In genomic region chr6:124585761-124586160, GRCm38 (mm10) we compare ENCODE assay signal across 20 mouse cellular contexts. TPM values are rescaled to one million over a fixed set of nuclear protein-coding genes. Genes with fewer than 3 reads are reported as not detected.
DNase-seq lines count a peak whose midpoint lies in the region; ATAC-seq lines count a peak whose summit lies in the region.
"Had no signal": no experiment of that assay in that cellular context is flagged by ENCODE, and none has a peak within 500 bp of the region (broad histone marks: within the 10 kb centered on the region; RNA-seq: fewer than 3 reads in every experiment).

No protein-coding gene starts in this region.

- H3K4me2 ChIP-seq in heart, embryonic 12.5 days: no peak overlapping the region
- H3K4me2 ChIP-seq: kidney, embryonic 15.5 days; limb, embryonic 12.5 days; midbrain, embryonic 13.5 days had no signal

- H3K4me3 ChIP-seq in heart, embryonic 12.5 days: no peak overlapping the region
- H3K4me3 ChIP-seq: hindbrain, embryonic 10.5 days; kidney, embryonic 15.5 days; left cerebral cortex, adult 2 months; limb, embryonic 12.5 days; midbrain, embryonic 13.5 days had no signal

- H3K9me3 ChIP-seq in heart, embryonic 12.5 days (replicated peaks): no peaks in the 10 kb centered on the region
- H3K9me3 ChIP-seq: hindbrain, embryonic 10.5 days; kidney, embryonic 15.5 days; limb, embryonic 12.5 days; midbrain, embryonic 13.5 days had no signal

- intact Hi-C loops in heart, postnatal 36 days (cut with DNase I): no loop called here

- H3K4me1 ChIP-seq in heart, embryonic 12.5 days (replicated peaks): no peaks in the 10 kb centered on the region
- H3K4me1 ChIP-seq: hindbrain, embryonic 10.5 days; kidney, embryonic 15.5 days; limb, embryonic 12.5 days; midbrain, embryonic 13.5 days had no signal

- WGBS in heart, embryonic 12.5 days: 86% methylated on average over 3 of the region's 3 CpGs

- no peaks in the 10 kb centered on the region for H3K27me3 ChIP-seq in heart, embryonic 12.5 days (replicated peaks)
- H3K27me3 ChIP-seq: kidney, embryonic 15.5 days; limb, embryonic 12.5 days; midbrain, embryonic 13.5 days had no signal

- peak; percentile 6 for DNase-seq in heart, adult 8-10 months (ENCODE audit: low spot score)
- peak; percentile 53 to 69 for DNase-seq in adrenal gland, adult 18-20 months (ENCODE audit: low spot score in 2 of 2)
- DNase-seq in gastrocnemius, adult 8-10 months (ENCODE audit: low spot score in 2 of 2): peak; percentile 12 to 22
- peak; percentile 17 to 28 for DNase-seq in heart, postnatal 36 days
- no peak for DNase-seq in cerebellum, postnatal 36 days
- no peak for DNase-seq in thymus, postnatal 25 days
- no peak for DNase-seq in spleen, adult 12 weeks (ENCODE audit: low spot score)
- DNase-seq: lung, adult 18-20 months; lung, postnatal 4 days had no signal

- no peak overlapping the region for H3K27ac ChIP-seq in heart, embryonic 12.5 days (ENCODE audit: poor library complexity, severe bottlenecking)
- H3K27ac ChIP-seq: hindbrain, embryonic 10.5 days; kidney, embryonic 15.5 days; left cerebral cortex, adult 2 months; limb, embryonic 12.5 days; midbrain, embryonic 13.5 days had no signal

- no peaks in the 10 kb centered on the region for H3K36me3 ChIP-seq in heart, embryonic 12.5 days
- H3K36me3 ChIP-seq: hindbrain, embryonic 10.5 days; kidney, embryonic 15.5 days; limb, embryonic 12.5 days; midbrain, embryonic 13.5 days had no signal

- no peak for ATAC-seq in heart, embryonic 12.5 days (ENCODE audit: insufficient number of reproducible peaks, low FRiP score)
- ATAC-seq: inflammation-experienced regulatory T-cells, adult 6 months; midbrain, embryonic 13.5 days had no signal

- no peak overlapping the region for H3K9ac ChIP-seq in heart, embryonic 12.5 days
- H3K9ac ChIP-seq: kidney, embryonic 15.5 days; limb, embryonic 12.5 days; midbrain, embryonic 13.5 days had no signal

RNA-seq across cellular contexts. Expression of gene C1rb, which starts 15.7 kb away (rescaled TPM):
- 1 to 10 TPM; 1.3 to 3.0 (median 1.7) TPM for total RNA-seq in heart, adult 8-10 months (2022)
- not detected in 2 replicates for polyA plus RNA-seq in heart, embryonic 12.5 days (2016; fragmentation: Nextera tagmentation; extraction: Ambion mirVana)
- total RNA-seq in adrenal gland, adult 18-20 months (2021): 10 to 100 TPM in 1 of 2 experiments, 1 to 10 TPM in 1; 6.7 to 12.3 TPM
- total RNA-seq in gastrocnemius, adult 8-10 months (2022): 1 to 10 TPM in 1 of 4 experiments, under 1 TPM in 3; 0.46 to 1.2 (median 0.69) TPM
- total RNA-seq in heart, postnatal 36 days (2021): 1 to 10 TPM; 1.4 TPM
- total RNA-seq: layer of hippocampus, adult 8-10 months had no signal
- polyA plus RNA-seq: C2C12; embryonic facial prominence, embryonic 14.5 days; forebrain, embryonic 11.5 days; hindbrain, embryonic 10.5 days; inflammation-experienced regulatory T-cells, adult 6 months; kidney, embryonic 15.5 days; limb, embryonic 12.5 days; midbrain, embryonic 13.5 days had no signal

RNA-seq across cellular contexts. Expression of gene C1s1, which starts 43.6 kb away (rescaled TPM):
- total RNA-seq in heart, adult 8-10 months (2022): 10 to 100 TPM; 21.5 to 26.8 (median 24.0) TPM
- polyA plus RNA-seq in heart, embryonic 12.5 days (2016; fragmentation: Nextera tagmentation; extraction: Ambion mirVana): 0.49 TPM in 1 of 2 replicates, not detected in the other
- 10 to 100 TPM; 48.3 to 69.2 TPM for total RNA-seq in adrenal gland, adult 18-20 months (2021)
- 10 to 100 TPM in 3 of 4 experiments, 1 to 10 TPM in 1; 8.4 to 20.8 (median 14.2) TPM for total RNA-seq in gastrocnemius, adult 8-10 months (2022)
- total RNA-seq in heart, postnatal 36 days (2021): 10 to 100 TPM; 21.3 to 23.1 TPM
- polyA plus RNA-seq: forebrain, embryonic 11.5 days; inflammation-experienced regulatory T-cells, adult 6 months had no signal

RNA-seq across cellular contexts. Expression of gene C1s2, which starts 50.1 kb away (rescaled TPM):
- total RNA-seq in heart, adult 8-10 months (2022): under 1 TPM; 0.28 to 0.65 (median 0.48) TPM
- not detected in 2 replicates for polyA plus RNA-seq in heart, embryonic 12.5 days (2016; fragmentation: Nextera tagmentation; extraction: Ambion mirVana)
- 1 to 10 TPM; 2.0 to 2.8 TPM for total RNA-seq in adrenal gland, adult 18-20 months (2021)
- under 1 TPM; 0.44 to 0.70 (median 0.51) TPM for total RNA-seq in gastrocnemius, adult 8-10 months (2022)
- under 1 TPM; 0.53 to 0.57 TPM for total RNA-seq in heart, postnatal 36 days (2021)
- polyA plus RNA-seq: forebrain, embryonic 11.5 days; hindbrain, embryonic 10.5 days; inflammation-experienced regulatory T-cells, adult 6 months; limb, embryonic 12.5 days had no signal

Comparison
In these comparisons a context has a peak if more than half of its experiments do, and no peak if none do; other contexts are left out.
1. DNase-seq: peak in heart, adult 8-10 months (single experiment), adrenal gland, adult 18-20 months (2 of 2), gastrocnemius, adult 8-10 months (2 of 2) and heart, postnatal 36 days (2 of 2); none in cerebellum, postnatal 36 days (0 of 2), thymus, postnatal 25 days (single experiment) and spleen, adult 12 weeks (single experiment).